ENCODE assay signal across 9 mouse cellular contexts in genomic region chr4:62722021-62722426, GRCm38 (mm10).
DNase-seq lines count a peak whose midpoint lies in the region; ATAC-seq lines count a peak whose summit lies in the region.
"Had no signal": no experiment of that assay in that cellular context is flagged by ENCODE, and none has a peak within 500 bp of the region (broad histone marks: within the 10 kb centered on the region; RNA-seq: fewer than 3 reads in every experiment).

No protein-coding gene starts in this region.

- DNase-seq in adrenal gland, adult 2 months = peak; percentile 61
- DNase-seq in adrenal gland, postnatal 25 days = no peak
- DNase-seq in lung, postnatal 14 days = no peak
- peak; percentile 50 for DNase-seq in mesoderm, embryonic 11.5 days (ENCODE audit: low read depth, low spot score)
- no peak for DNase-seq in urinary bladder, adult 18-20 months (ENCODE audit: low spot score in 2 of 2)
- DNase-seq: cerebellum, adult 2 months had no signal

- H3K4me1 ChIP-seq in lung, embryonic 16.5 days (replicated peaks; ENCODE audit: control insufficient read depth, insufficient read depth, low read length) = 0 out of 2 replicates have a peak, but pooled peaks cover 4% of the 10 kb centered on the region
- H3K4me1 ChIP-seq in hindbrain, embryonic 16.5 days (ENCODE audit: control insufficient read depth, insufficient read depth, low read depth, low read length) = no peaks in the 10 kb centered on the region

- no peak overlapping the region for H3K4me2 ChIP-seq in lung, embryonic 16.5 days (ENCODE audit: low read depth, low read length)
- H3K4me2 ChIP-seq in hindbrain, embryonic 16.5 days (ENCODE audit: low read length) = no peak overlapping the region

- H3K9ac ChIP-seq in lung, embryonic 16.5 days (ENCODE audit: low read length) = no peak overlapping the region
- no peak overlapping the region for H3K9ac ChIP-seq in hindbrain, embryonic 16.5 days (ENCODE audit: low read depth, low read length)

- H3K36me3 ChIP-seq in lung, embryonic 16.5 days (ENCODE audit: control insufficient read depth, insufficient read depth, low read length) = no peaks in the 10 kb centered on the region
- H3K36me3 ChIP-seq in hindbrain, embryonic 16.5 days (ENCODE audit: control insufficient read depth, insufficient read depth, low read length) = no peaks in the 10 kb centered on the region

- no peak overlapping the region for H3K4me3 ChIP-seq in lung, embryonic 16.5 days (ENCODE audit: low read length)
- no peak overlapping the region for H3K4me3 ChIP-seq in hindbrain, embryonic 16.5 days (ENCODE audit: low read length)

- H3K9me3 ChIP-seq in lung, embryonic 16.5 days (ENCODE audit: control insufficient read depth, low read length) = no peaks in the 10 kb centered on the region; the same call in 1 of the 2 replicates
- H3K9me3 ChIP-seq in hindbrain, embryonic 16.5 days (ENCODE audit: control insufficient read depth, low read length) = peaks cover 2% of the 10 kb centered on the region; the same call in 1 of the 2 replicates

- no peak for ATAC-seq in lung, embryonic 16.5 days (ENCODE audit: low read depth)
- no peak for ATAC-seq in hindbrain, embryonic 16.5 days
- ATAC-seq in CD4-positive, CD25-positive, alpha-beta regulatory T cell, adult 4 months = no peak

- H3K27me3 ChIP-seq in lung, embryonic 16.5 days (ENCODE audit: control insufficient read depth, insufficient read depth, low read depth, low read length) = no peaks in the 10 kb centered on the region
- H3K27me3 ChIP-seq in hindbrain, embryonic 16.5 days (replicated peaks; ENCODE audit: control insufficient read depth, insufficient read depth, low read length) = no peaks in the 10 kb centered on the region

- WGBS in lung, embryonic 16.5 days = 43% methylated on average over 3 of the region's 3 CpGs
- whole genome bisulfite sequencing in hindbrain, embryonic 16.5 days = 37% methylated on average over 3 of the region's 3 CpGs

- peak overlapping the region; percentile 20; the same call in 1 of the 2 replicates for H3K27ac ChIP-seq in lung, embryonic 16.5 days (ENCODE audit: low read length)
- peak overlapping the region; percentile 44; the same call in 1 of the 2 replicates for H3K27ac ChIP-seq in hindbrain, embryonic 16.5 days (ENCODE audit: low read depth, low read length)

Comparison
In these comparisons a context has a peak if more than half of its experiments do, and no peak if none do; other contexts are left out.
1. DNase-seq: peak in adrenal gland, adult 2 months (single experiment) and mesoderm, embryonic 11.5 days (single experiment); none in adrenal gland, postnatal 25 days (single experiment), lung, postnatal 14 days (single experiment) and urinary bladder, adult 18-20 months (0 of 2).